Mouse (Mus musculus) kidney, embryonic 15.5 days (tissue): ENCODE results near the gene Tmc7. TPM values are rescaled to one million over a fixed set of nuclear protein-coding genes. Genes with fewer than 3 reads are reported as not detected.
A peak's percentile ranks its signal among the peaks of the same experiment; 100 is the strongest.

Experiments
- ATAC-seq: fragments of 200-750 bp; cut with Nextera tagmentation; replicated peaks from 2 replicates; pipeline ENCODE4 v1.8.0; 2017; ENCODE audit warnings: moderate TSS enrichment; ENCODE audit not compliant: low FRiP score
- H3K27ac ChIP-seq: fragments of 300-500 bp; sonication (generic); 2 replicates; pipeline ENCODE4 v1.5.1; 2015; ENCODE audit warnings: mild to moderate bottlenecking, inconsistent platforms
- H3K27me3 ChIP-seq: fragments of 300-500 bp; sonication (generic); 2 replicates; pipeline ENCODE4 v1.6.1; 2015; ENCODE audit warnings: inconsistent platforms
- H3K36me3 ChIP-seq: fragments of 300-500 bp; sonication (generic); 2 replicates; pipeline ENCODE4 v1.6.1; 2015; ENCODE audit warnings: inconsistent platforms
- H3K4me1 ChIP-seq: fragments of 300-500 bp; sonication (generic); 2 replicates; pipeline ENCODE4 v1.6.1; 2015; ENCODE audit warnings: inconsistent platforms
- H3K4me2 ChIP-seq: fragments of 300-500 bp; sonication (generic); 2 replicates; pipeline ENCODE4 v1.6.1; 2015; ENCODE audit warnings: moderate library complexity, mild to moderate bottlenecking, inconsistent platforms
- H3K4me3 ChIP-seq: fragments of 300-500 bp; sonication (generic); replicated peaks from 2 replicates; pipeline ENCODE4 v1.5.1; 2015; ENCODE audit warnings: mild to moderate bottlenecking, inconsistent platforms
- H3K9ac ChIP-seq: fragments of 300-500 bp; sonication (generic); 2 replicates; pipeline ENCODE4 v1.6.1; 2015; ENCODE audit warnings: mild to moderate bottlenecking, inconsistent platforms
- H3K9me3 ChIP-seq: fragments of 300-500 bp; sonication (generic); replicated peaks from 2 replicates; pipeline ENCODE4 v1.6.1; 2016; ENCODE audit warnings: inconsistent platforms
- WGBS: fragments of 180-500 bp; shearing (Covaris S2); methylation state at CpG from one replicate; pipeline ENCODE4 v1.1.7; 2015; ENCODE audit warnings: mixed read lengths; 5-methylcytosine and 5-hydroxymethylcytosine counted together
- polyA plus RNA-seq: library from polyadenylated mRNA; unstranded; fragments of >200 nt; fragmentation: Nextera tagmentation; extraction: Ambion mirVana; gene quantifications from 2 replicates; pipeline ENCODE4 v1.2.1, GENCODE M21; 2015

Gene Tmc7
- polyA plus RNA-seq, 1 experiment from 2014 or later: 2.3 TPM

DNA sequence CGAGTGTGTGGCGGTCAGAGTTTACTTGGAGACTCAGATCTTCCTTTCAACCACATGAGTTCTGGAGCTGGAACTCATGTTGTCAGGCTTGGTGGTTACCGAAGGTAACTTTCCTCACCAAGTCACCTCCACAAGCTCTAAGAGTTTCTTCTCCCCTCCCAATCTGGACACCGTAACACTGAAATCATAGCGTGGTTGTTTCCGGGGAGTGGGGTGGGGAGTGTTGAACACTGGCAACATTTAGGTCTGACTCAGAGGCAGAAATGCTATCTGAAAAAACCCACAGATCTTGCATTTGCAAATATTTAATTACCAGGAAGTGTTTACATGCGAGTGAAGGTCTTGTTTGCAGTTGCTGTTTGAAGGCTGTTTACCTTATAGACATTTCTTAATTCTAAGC lies 25.3 kb upstream of the Tmc7 start:
- Histone ChIP-seq H3K4me1 (peaks cover 9% of the 10 kb centered on the region), H3K9me3 (no peaks in the 10 kb centered on the region), H3K27me3 (no peaks in the 10 kb centered on the region), H3K4me3 (no peak overlapping the region), H3K27ac (no peak overlapping the region), H3K4me2 (no peak overlapping the region), H3K9ac (no peak overlapping the region), H3K36me3 (no peaks in the 10 kb centered on the region)
- no peak for ATAC-seq
- 94% methylated on average over 7 of the region's 7 CpGs for WGBS

GRCm38 (mm10) chr7:118604842-118605241 lies 20.3 kb upstream of the Tmc7 start:
- no peak for ATAC-seq

DNA sequence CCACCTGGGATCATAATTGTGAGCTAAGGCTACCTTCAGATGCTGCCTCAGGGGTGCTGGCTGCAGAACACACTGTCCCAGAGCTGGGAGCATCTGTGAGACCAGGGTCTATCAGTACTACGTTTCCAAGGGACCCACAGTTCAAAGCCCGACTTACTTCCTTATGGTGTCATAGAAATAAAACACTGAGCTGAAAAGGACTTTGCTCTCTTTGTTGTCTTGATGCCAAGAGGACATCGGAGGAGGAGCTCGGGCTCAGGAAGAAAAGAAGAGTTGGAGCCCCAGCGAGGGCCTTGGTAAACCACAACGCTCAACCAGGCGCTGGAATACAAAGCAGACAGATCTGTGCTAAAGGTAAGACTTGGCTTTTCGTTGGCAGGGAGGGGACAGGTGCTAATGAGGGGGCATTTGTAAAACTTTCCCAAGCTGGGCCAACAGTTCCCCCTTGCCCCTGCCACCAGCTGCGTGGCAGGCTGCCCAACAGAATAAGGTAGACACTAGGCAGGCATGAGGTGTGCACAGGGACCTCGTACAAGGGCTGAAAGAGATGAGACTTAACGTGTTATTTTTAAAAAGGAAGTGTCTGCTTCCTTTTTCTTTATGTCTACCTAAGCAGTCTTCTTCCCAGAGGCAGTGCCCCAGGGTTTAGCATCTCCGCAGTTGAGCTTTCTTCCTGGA lies 15.6 kb upstream of the Tmc7 start:
- Histone ChIP-seq H3K27ac (no peak overlapping the region), H3K9ac (no peak overlapping the region), H3K4me1 (peaks cover 18% of the 10 kb centered on the region), H3K9me3 (no peaks in the 10 kb centered on the region), H3K4me3 (no peak overlapping the region), H3K36me3 (no peaks in the 10 kb centered on the region), H3K4me2 (no peak overlapping the region), H3K27me3 (peaks cover 36% of the 10 kb centered on the region)
- no peak for ATAC-seq
- 61% methylated on average over 12 of the region's 12 CpGs for WGBS

More at GRCm38 (mm10) chr7:118604842-118605241, 20.3 kb upstream of the Tmc7 start:
- no peak overlapping the region for H3K4me3 ChIP-seq
- H3K4me1 ChIP-seq: no peaks in the 10 kb centered on the region
- no peak overlapping the region for H3K27ac ChIP-seq
- peaks cover 3% of the 10 kb centered on the region; the same call in 1 of the 2 replicates for H3K27me3 ChIP-seq
- H3K9ac ChIP-seq: no peak overlapping the region
- 80% methylated on average over 8 of the region's 8 CpGs for WGBS
- no peaks in the 10 kb centered on the region for H3K36me3 ChIP-seq
- H3K4me2 ChIP-seq: no peak overlapping the region
- H3K9me3 ChIP-seq: no peaks in the 10 kb centered on the region

DNA sequence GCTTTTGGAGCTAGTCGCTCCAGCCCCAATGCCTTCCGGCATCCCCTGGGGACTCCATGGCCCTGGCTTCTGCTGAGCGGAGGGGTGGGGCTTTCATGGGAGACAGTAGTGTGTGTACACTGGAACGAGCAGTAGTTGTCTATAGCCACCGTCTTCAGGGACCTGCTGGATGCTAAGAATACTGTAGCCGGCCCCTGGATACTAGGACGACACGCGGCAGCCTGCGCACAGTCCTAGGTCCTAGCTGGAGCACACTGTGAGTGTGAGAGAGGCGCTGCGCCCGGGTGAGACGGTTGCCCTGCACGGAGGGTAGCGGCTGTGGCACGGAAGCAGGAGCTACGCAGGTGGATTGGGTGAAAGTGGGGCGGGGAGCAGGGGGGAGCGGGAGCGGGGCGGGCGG lies 12.7 kb upstream of the Tmc7 start, which contains the start of gene Tmc5:
TSS of gene Tmc5 (plus strand) at position 97 of the 400 bp plus-strand sequence.
- H3K36me3 ChIP-seq: no peaks in the 10 kb centered on the region

DNA sequence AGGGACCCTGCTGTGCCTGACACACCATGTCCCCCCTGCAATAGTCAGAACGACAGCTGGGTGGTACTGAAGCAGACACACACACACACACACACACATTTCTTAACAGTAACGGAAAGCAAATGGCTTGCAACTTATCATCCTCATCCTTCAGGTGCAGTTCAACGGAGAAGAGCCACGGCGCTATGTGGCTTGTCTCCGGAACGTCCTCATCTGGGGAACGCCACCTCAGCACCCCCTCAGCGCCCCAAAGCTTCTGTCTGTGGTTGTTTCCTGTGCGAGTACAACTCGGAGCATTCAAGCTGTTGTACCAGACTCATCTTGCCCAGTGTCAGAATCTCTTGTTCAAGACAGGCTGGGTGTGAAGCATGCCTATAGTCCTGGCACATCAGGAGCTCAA lies 11.7 kb upstream of the Tmc7 start:
- Histone ChIP-seq H3K4me2 (no peak overlapping the region), H3K9ac (no peak overlapping the region), H3K9me3 (no peaks in the 10 kb centered on the region), H3K4me3 (no peak overlapping the region), H3K27me3 (peaks cover 36% of the 10 kb centered on the region), H3K36me3 (no peaks in the 10 kb centered on the region), H3K4me1 (peaks cover 36% of the 10 kb centered on the region), H3K27ac (no peak overlapping the region)
- ATAC-seq: no peak
- 82% methylated on average over 11 of the region's 11 CpGs for WGBS

More for the DNA sequence above, 12.7 kb upstream of the Tmc7 start, which contains the start of gene Tmc5:
- Histone ChIP-seq H3K4me3 (peak within 1 kb of the TSS; percentile 34), H3K9me3 (no peaks in the 10 kb centered on the region), H3K9ac (peak within 1 kb of the TSS; percentile 31; the same call in 1 of the 2 replicates), H3K4me2 (peak within 1 kb of the TSS; percentile 61), H3K4me1 (peaks cover 36% of the 10 kb centered on the region), H3K27ac (no peak within 1 kb of the TSS), H3K27me3 (peaks cover 36% of the 10 kb centered on the region)
- 0 out of 2 replicates have a peak, but pooled peaks have one; percentile 20 for ATAC-seq
- 4% methylated on average over 23 of the region's 23 CpGs for WGBS

- H3K9me3 ChIP-seq: no peaks in the 10 kb centered on the region
- no peak overlapping the region for H3K9ac ChIP-seq
- no peaks in the 10 kb centered on the region for H3K36me3 ChIP-seq
- no peak overlapping the region for H3K27ac ChIP-seq
- H3K4me2 ChIP-seq: peak overlapping the region; percentile 51
- peak overlapping the region; percentile 24 for H3K4me3 ChIP-seq
- peaks cover 36% of the 10 kb centered on the region for H3K27me3 ChIP-seq
- peaks cover 36% of the 10 kb centered on the region for H3K4me1 ChIP-seq
- peak; percentile 59 for ATAC-seq
- WGBS: 3% methylated on average over 14 of the region's 14 CpGs
Observed at GRCm38 (mm10) chr7:118595228-118595627, 10.7 kb upstream of the Tmc7 start.

GRCm38 (mm10) chr7:118594611-118595010 lies 10.1 kb upstream of the Tmc7 start:
- Histone ChIP-seq H3K4me1 (peaks cover 36% of the 10 kb centered on the region), H3K9ac (no peak overlapping the region), H3K36me3 (no peaks in the 10 kb centered on the region), H3K4me2 (peak overlapping the region; percentile 51), H3K27me3 (peaks cover 31% of the 10 kb centered on the region), H3K27ac (no peak overlapping the region), H3K9me3 (no peaks in the 10 kb centered on the region), H3K4me3 (peak overlapping the region; percentile 24)
- WGBS: 35% methylated on average over 10 of the region's 10 CpGs
- ATAC-seq: no peak

GRCm38 (mm10) chr7:118593567-118594407 lies 9.3 kb upstream of the Tmc7 start:
- Histone ChIP-seq H3K9ac (no peak overlapping the region), H3K4me2 (peak overlapping the region; percentile 51), H3K27ac (peak overlapping the region; percentile 66), H3K36me3 (no peaks in the 10 kb centered on the region), H3K4me3 (no peak overlapping the region), H3K27me3 (peaks cover 27% of the 10 kb centered on the region), H3K9me3 (no peaks in the 10 kb centered on the region), H3K4me1 (peaks cover 36% of the 10 kb centered on the region)
- 12% methylated on average over 9 of the region's 9 CpGs for WGBS
- ATAC-seq: peak; percentile 78

DNA sequence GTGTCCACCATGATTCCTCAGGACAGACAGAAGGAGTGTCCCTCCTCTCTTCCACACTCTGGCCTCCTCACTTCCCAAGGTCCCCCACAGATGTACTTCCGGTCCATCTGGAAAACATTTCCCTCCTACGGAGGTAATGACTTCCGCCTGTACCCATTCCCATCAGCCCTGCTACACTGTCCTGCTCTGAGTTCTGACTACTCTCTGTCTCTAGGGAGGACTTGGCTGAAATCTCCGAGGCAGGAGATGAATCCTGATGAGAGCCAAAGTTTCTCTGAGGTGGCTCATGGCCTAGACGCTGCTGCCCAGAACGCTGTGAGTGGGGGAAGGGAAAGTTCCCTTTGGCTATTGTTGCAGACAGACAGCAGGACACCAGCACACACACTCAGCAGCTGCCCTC lies 7.6 kb upstream of the Tmc7 start:
- H3K9ac ChIP-seq: no peak overlapping the region
- 50% methylated on average over 6 of the region's 6 CpGs for WGBS
- ATAC-seq: no peak
- peaks cover 28% of the 10 kb centered on the region for H3K4me1 ChIP-seq
- no peak overlapping the region for H3K4me2 ChIP-seq
- H3K4me3 ChIP-seq: no peak overlapping the region
- H3K36me3 ChIP-seq: no peaks in the 10 kb centered on the region
- no peak overlapping the region for H3K27ac ChIP-seq
- no peaks in the 10 kb centered on the region for H3K9me3 ChIP-seq
- H3K27me3 ChIP-seq: peaks cover 13% of the 10 kb centered on the region

DNA sequence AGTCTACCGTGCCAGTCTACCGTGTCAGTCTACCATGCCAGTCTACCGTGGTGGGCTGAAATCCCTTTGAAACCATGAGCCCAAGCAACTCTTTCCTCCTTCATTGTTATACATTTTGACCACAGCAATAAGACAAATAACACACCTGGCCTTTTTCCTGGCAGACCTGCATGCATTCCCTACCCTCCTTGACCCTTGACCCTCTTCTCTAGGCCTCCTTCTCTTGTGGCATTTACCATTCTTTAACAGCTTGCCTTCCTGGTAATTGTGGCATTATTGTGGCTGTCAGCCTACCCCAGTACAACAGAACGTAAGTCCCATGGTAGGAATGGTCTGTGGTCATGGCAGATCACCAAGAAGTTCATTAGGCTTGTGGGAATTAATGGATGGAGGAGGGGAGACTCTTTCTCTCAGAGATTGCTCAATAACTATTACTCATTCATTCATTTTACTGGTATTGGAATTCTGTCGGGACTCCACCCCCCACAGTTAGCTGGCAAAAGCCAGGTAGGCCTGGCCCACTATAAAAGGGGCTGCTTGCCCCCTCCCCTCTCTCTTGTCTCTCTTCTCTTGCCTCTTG lies 6.3 kb upstream of the Tmc7 start:
- Histone ChIP-seq H3K9me3 (no peaks in the 10 kb centered on the region), H3K4me3 (no peak overlapping the region), H3K27me3 (no peaks in the 10 kb centered on the region; the same call in 1 of the 2 replicates), H3K9ac (no peak overlapping the region), H3K27ac (no peak overlapping the region), H3K4me1 (peaks cover 23% of the 10 kb centered on the region), H3K4me2 (no peak overlapping the region), H3K36me3 (no peaks in the 10 kb centered on the region)
- no peak for ATAC-seq
- 91% methylated on average over 5 of the region's 5 CpGs for WGBS

DNA sequence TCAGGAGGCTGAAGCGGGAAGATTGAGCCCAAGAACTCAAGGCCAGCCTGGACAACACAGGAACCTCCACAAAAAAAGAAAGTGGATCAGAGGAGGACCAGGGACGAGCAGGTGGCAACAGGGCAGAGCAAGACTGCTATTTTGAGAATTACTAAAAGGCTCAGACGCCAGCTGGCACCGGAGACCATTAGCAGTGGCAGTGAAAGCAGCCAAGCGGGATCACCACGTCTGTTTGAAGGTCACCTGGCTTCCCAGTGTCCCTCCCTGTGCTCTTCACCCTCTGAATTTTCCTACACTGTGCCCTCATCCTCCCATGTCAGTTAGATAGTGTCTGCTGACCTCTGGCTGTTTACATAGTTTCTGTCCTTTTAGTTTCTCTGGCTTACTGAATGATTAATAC lies 1.3 kb upstream of the Tmc7 start:
- H3K4me3 ChIP-seq: no peak overlapping the region
- ATAC-seq: no peak

DNA sequence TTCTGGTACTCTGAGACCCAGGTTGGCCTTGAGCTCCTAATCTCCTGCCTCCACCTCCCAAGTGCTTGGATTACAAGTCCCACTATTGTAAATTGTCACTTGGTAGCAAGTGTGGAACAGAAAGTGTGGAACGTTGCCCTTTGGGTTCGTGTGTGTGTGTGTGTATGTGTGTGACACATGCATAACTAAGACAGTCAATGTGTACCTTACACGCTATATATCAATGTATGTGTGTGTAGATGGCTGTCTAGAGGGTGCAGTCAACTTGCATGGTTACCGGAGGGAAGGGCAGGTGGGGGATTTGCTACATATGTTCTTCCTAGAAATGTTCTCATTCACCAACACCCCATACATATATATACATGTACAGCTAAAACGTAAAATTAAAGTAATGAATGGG lies 390 bp upstream of the Tmc7 start:
- no peak for ATAC-seq
- Histone ChIP-seq H3K4me1 (peaks cover 12% of the 10 kb centered on the region), H3K9ac (0 out of 2 replicates have a peak overlapping the region, but pooled peaks have one; percentile 70), H3K4me3 (peak overlapping the region; percentile 72), H3K27ac (no peak overlapping the region), H3K9me3 (no peaks in the 10 kb centered on the region), H3K27me3 (0 out of 2 replicates have a peak, but pooled peaks cover 5% of the 10 kb centered on the region), H3K4me2 (peak overlapping the region; percentile 99), H3K36me3 (no peaks in the 10 kb centered on the region)
- WGBS: 69% methylated on average over 5 of the region's 5 CpGs

More for the DNA sequence above, 1.3 kb upstream of the Tmc7 start:
- WGBS: 67% methylated on average over 6 of the region's 6 CpGs
- Histone ChIP-seq H3K27ac (no peak overlapping the region), H3K9me3 (no peaks in the 10 kb centered on the region), H3K4me2 (no peak overlapping the region), H3K27me3 (0 out of 2 replicates have a peak, but pooled peaks cover 5% of the 10 kb centered on the region), H3K4me1 (peaks cover 12% of the 10 kb centered on the region), H3K9ac (no peak overlapping the region), H3K36me3 (no peaks in the 10 kb centered on the region)
